In genomic region chr7:60243746-60244145, GRCm38 (mm10) we compare ENCODE assay signal across 8 mouse cellular contexts.
A peak's percentile ranks its signal among the peaks of the same experiment; 100 is the strongest.
DNase-seq lines count a peak whose midpoint lies in the region; ATAC-seq and TF ChIP-seq lines count a peak whose summit lies in the region.
"Not testable (repeated sequence)": the region's sequence is repeated elsewhere in the genome, so short reads cannot be mapped to it uniquely, and the experiment has no call there.

No protein-coding gene starts in this region.

- not testable (repeated sequence) for H3K27ac ChIP-seq in hindbrain, embryonic 12.5 days; liver, embryonic 14.5 days; neural tube, embryonic 11.5 days (ENCODE audit: low read depth, low read length)

- peak; percentile 4 for DNase-seq in adrenal gland, adult 8-10 months
- DNase-seq in cerebellum, postnatal 36 days, result peak; percentile 55 to 63
- DNase-seq in forelimb bud, embryonic 11.5 days (ENCODE audit: low read depth, low spot score), result peak; percentile 33
- peak; percentile 44 for DNase-seq in layer of hippocampus, adult 11-12 months (ENCODE audit: low spot score)
- DNase-seq in liver, embryonic 14.5 days (ENCODE audit: low read depth in 3 of 3, low spot score in 3 of 3), result peak in 1 of 3 experiments; percentile 17
- DNase-seq in neural tube, embryonic 11.5 days (ENCODE audit: low spot score), result peak; percentile 35
- peak; percentile 44 for DNase-seq in testis, postnatal 10 days (ENCODE audit: low spot score)

- H3K4me1 ChIP-seq in hindbrain, embryonic 12.5 days; liver, embryonic 14.5 days (replicated peaks; ENCODE audit: control insufficient read depth in 2 of 2, insufficient read depth in 2 of 2, low read length in 1 of 2); neural tube, embryonic 11.5 days (ENCODE audit: control insufficient read depth, insufficient read depth, low read length): not testable (repeated sequence)

- H3K9me3 ChIP-seq in hindbrain, embryonic 12.5 days (replicated peaks); liver, embryonic 14.5 days (ENCODE audit: control insufficient read depth, low read length); neural tube, embryonic 11.5 days (ENCODE audit: control insufficient read depth, low read length): not testable (repeated sequence)

- H3K9ac ChIP-seq in hindbrain, embryonic 12.5 days, result 0 out of 2 replicates have a peak overlapping the region, but pooled peaks have one; percentile 33
- peak overlapping the region; percentile 45; the same call in 1 of the 2 replicates for H3K9ac ChIP-seq in liver, embryonic 14.5 days (replicated peaks)
- H3K9ac ChIP-seq in neural tube, embryonic 11.5 days (ENCODE audit: low read length), result 0 out of 2 replicates have a peak overlapping the region, but pooled peaks have one; percentile 27

- 24% methylated on average over 11 of the region's 11 CpGs for WGBS in hindbrain, embryonic 12.5 days
- 22% methylated on average over 11 of the region's 11 CpGs for WGBS in liver, embryonic 14.5 days (ENCODE audit: insufficient replicate concordance)
- 35% methylated on average over 11 of the region's 11 CpGs for WGBS in neural tube, embryonic 11.5 days

- TF ChIP-seq CTCF in liver, embryonic 14.5 days (IDR thresholded peaks at IDR 0.05; ENCODE audit: low read depth), result not testable (repeated sequence)

- peak overlapping the region; percentile 35 for H3K4me2 ChIP-seq in hindbrain, embryonic 12.5 days (replicated peaks)
- peak overlapping the region; percentile 56 for H3K4me2 ChIP-seq in liver, embryonic 14.5 days (ENCODE audit: low read depth)
- H3K4me2 ChIP-seq in neural tube, embryonic 11.5 days (ENCODE audit: low read depth), result peak overlapping the region; percentile 17

- not testable (repeated sequence) for H3K36me3 ChIP-seq in hindbrain, embryonic 12.5 days; liver, embryonic 14.5 days (replicated peaks; ENCODE audit: control insufficient read depth, insufficient read depth, low read depth); neural tube, embryonic 11.5 days (ENCODE audit: control insufficient read depth, insufficient read depth, low read length)

- not testable (repeated sequence) for H3K27me3 ChIP-seq in hindbrain, embryonic 12.5 days; liver, embryonic 14.5 days (ENCODE audit: control insufficient read depth, insufficient read depth, low read length); neural tube, embryonic 11.5 days (ENCODE audit: control insufficient read depth, insufficient read depth, low read length)

- ATAC-seq in hindbrain, embryonic 12.5 days (ENCODE audit: low FRiP score), result peak; percentile 88
- peak; percentile 77 for ATAC-seq in liver, embryonic 14.5 days (ENCODE audit: insufficient read depth)
- peak; percentile 77; the same call in 1 of the 2 replicates for ATAC-seq in neural tube, embryonic 11.5 days (ENCODE audit: insufficient read depth, low FRiP score, low TSS enrichment)

- H3K4me3 ChIP-seq in hindbrain, embryonic 12.5 days, result peak overlapping the region; percentile 32
- H3K4me3 ChIP-seq in liver, embryonic 14.5 days (ENCODE audit: insufficient read depth in 1 of 2, low read depth in 2 of 2, low read length in 2 of 2), result peak overlapping the region; percentile 24 to 51; a peak in 3 of 4 replicates
- peak overlapping the region; percentile 29 for H3K4me3 ChIP-seq in neural tube, embryonic 11.5 days (ENCODE audit: low read depth, low read length)

- TF ChIP-seq EP300 in liver, embryonic 14.5 days (IDR thresholded peaks at IDR 0.05; ENCODE audit: low read depth), result not testable (repeated sequence)
